Mouse (Mus musculus) T-helper 2 cell (primary cell): ENCODE data around the gene Cfi.

Experiments
- in situ Hi-C: fragments of 300-600 bp; cut with MboI, MseI; formaldehyde crosslinking; loops from one replicate; pipeline ENCODE4 v1.15.1; 2025; ENCODE audit warnings: high pct_unique_total_duplicates

Cfi gene

GRCm38 (mm10) chr3:129877327-129877726 lies 41.6 kb downstream of the Cfi start:
- in situ Hi-C loops = no loop called here

GRCm38 (mm10) chr3:129878405-129879021 lies 42.8 kb downstream of the Cfi start, which contains the start of gene Pla2g12a:
TSS of gene Pla2g12a (plus strand) at chr3:129878606.
- in situ Hi-C loops = no loop called here

GRCm38 (mm10) chr3:129879131-129879757 lies 43.6 kb downstream of the Cfi start:
- in situ Hi-C loops = no loop called here

- in situ Hi-C loops = no loop called here
Measured at GRCm38 (mm10) chr3:129879913-129880312, 44.2 kb downstream of the Cfi start.

- in situ Hi-C loops = no loop called here
Measured at GRCm38 (mm10) chr3:129880925-129881593, 45.4 kb downstream of the Cfi start.

GRCm38 (mm10) chr3:129885577-129885976 lies 49.9 kb downstream of the Cfi start:
- in situ Hi-C loops = no loop called here

GRCm38 (mm10) chr3:129886430-129886829 lies 50.7 kb downstream of the Cfi start:
- in situ Hi-C loops = no loop called here

- in situ Hi-C loops = no loop called here
Measured at GRCm38 (mm10) chr3:129887779-129888517, 52.3 kb downstream of the Cfi start.

GRCm38 (mm10) chr3:129892003-129892402 lies 56.3 kb downstream of the Cfi start:
- in situ Hi-C loops = no loop called here

GRCm38 (mm10) chr3:129893143-129893542 lies 57.5 kb downstream of the Cfi start:
- in situ Hi-C loops = no loop called here

- in situ Hi-C loops = no loop called here
Measured at GRCm38 (mm10) chr3:129896591-129896990, 60.9 kb downstream of the Cfi start.

- in situ Hi-C loops = no loop called here
Measured at GRCm38 (mm10) chr3:129898886-129899285, 63.2 kb downstream of the Cfi start.

GRCm38 (mm10) chr3:129901271-129901809 lies 65.7 kb downstream of the Cfi start, which contains the start of gene Casp6:
TSS of gene Casp6 (plus strand) at chr3:129901425.
- in situ Hi-C loops = no loop called here

GRCm38 (mm10) chr3:129903369-129903768 lies 67.7 kb downstream of the Cfi start:
- in situ Hi-C loops = no loop called here

GRCm38 (mm10) chr3:129903866-129904265 lies 68.2 kb downstream of the Cfi start:
- in situ Hi-C loops = no loop called here

- in situ Hi-C loops = no loop called here
Measured at GRCm38 (mm10) chr3:129904381-129905132, 68.9 kb downstream of the Cfi start.

- in situ Hi-C loops = no loop called here
Measured at GRCm38 (mm10) chr3:129912025-129912424, 76.3 kb downstream of the Cfi start.

- in situ Hi-C loops = no loop called here
Measured at GRCm38 (mm10) chr3:129913241-129913640, 77.6 kb downstream of the Cfi start.

GRCm38 (mm10) chr3:129917424-129917823 lies 81.7 kb downstream of the Cfi start:
- in situ Hi-C loops = no loop called here

- in situ Hi-C loops = no loop called here
Measured at GRCm38 (mm10) chr3:129918434-129918833, 82.8 kb downstream of the Cfi start.

- in situ Hi-C loops = loop anchor here (5.0 kb wide), 1 partner anchor 149 kb away; no protein-coding TSS in a partner anchor
Measured at GRCm38 (mm10) chr3:129923581-129923980, 87.9 kb downstream of the Cfi start.
